Mouse (Mus musculus): ENCODE measurements around the gene Trpv3.

Trpv3 gene

GRCm38 (mm10) chr11:73267267-73267666 is at the start of gene Trpv3:
Trpv3 (plus strand) TSS chr11:73267388.
- in situ Hi-C loops (cut with MboI; ENCODE audit: unreplicated experiment in 2 of 2) = no loop called here

GRCm38 (mm10) chr11:73219671-73220070 is 47.5 kb upstream of the Trpv3 start:
- in situ Hi-C loops (cut with MboI; ENCODE audit: unreplicated experiment in 2 of 2) = no loop called here

GRCm38 (mm10) chr11:73220651-73221050 is 46.5 kb upstream of the Trpv3 start:
- in situ Hi-C loops (cut with MboI; ENCODE audit: unreplicated experiment in 2 of 2) = no loop called here

GRCm38 (mm10) chr11:73222846-73223245 is 44.3 kb upstream of the Trpv3 start:
- in situ Hi-C loops (cut with MboI; ENCODE audit: unreplicated experiment in 2 of 2) = no loop called here

- in situ Hi-C loops (cut with MboI; ENCODE audit: unreplicated experiment in 2 of 2) = no loop called here
These were observed 43.2 kb upstream of the Trpv3 start for GRCm38 (mm10) chr11:73223966-73224365.

- in situ Hi-C loops (cut with MboI; ENCODE audit: unreplicated experiment in 2 of 2) = no loop called here
These were observed 41.3 kb upstream of the Trpv3 start for GRCm38 (mm10) chr11:73225856-73226255.

GRCm38 (mm10) chr11:73228881-73229280 is 38.3 kb upstream of the Trpv3 start:
- in situ Hi-C loops (cut with MboI; ENCODE audit: unreplicated experiment in 2 of 2) = no loop called here

GRCm38 (mm10) chr11:73230081-73230480 is 37.1 kb upstream of the Trpv3 start:
- in situ Hi-C loops (cut with MboI; ENCODE audit: unreplicated experiment in 2 of 2) = no loop called here

GRCm38 (mm10) chr11:73232513-73232912 is 34.7 kb upstream of the Trpv3 start:
- in situ Hi-C loops (cut with MboI; ENCODE audit: unreplicated experiment in 2 of 2) = no loop called here

GRCm38 (mm10) chr11:73233992-73234391 is 33.2 kb upstream of the Trpv3 start, which contains the start of gene Trpv1:
Trpv1 (plus strand) TSS chr11:73234292.
- in situ Hi-C loops (cut with MboI; ENCODE audit: unreplicated experiment in 2 of 2) = no loop called here

- in situ Hi-C loops (cut with MboI; ENCODE audit: unreplicated experiment in 2 of 2) = no loop called here
These were observed 31.0 kb upstream of the Trpv3 start for GRCm38 (mm10) chr11:73235990-73236701.

GRCm38 (mm10) chr11:73236731-73237130 is 30.5 kb upstream of the Trpv3 start:
- in situ Hi-C loops (cut with MboI; ENCODE audit: unreplicated experiment in 2 of 2) = no loop called here

- in situ Hi-C loops (cut with MboI; ENCODE audit: unreplicated experiment in 2 of 2) = no loop called here
These were observed 25.0 kb upstream of the Trpv3 start for GRCm38 (mm10) chr11:73242199-73242598.

- in situ Hi-C loops (cut with MboI; ENCODE audit: unreplicated experiment in 2 of 2) = no loop called here
These were observed 24.4 kb upstream of the Trpv3 start for GRCm38 (mm10) chr11:73242777-73243176.

GRCm38 (mm10) chr11:73257362-73257945 is 9.7 kb upstream of the Trpv3 start:
- in situ Hi-C loops (cut with MboI; ENCODE audit: unreplicated experiment in 2 of 2) = no loop called here

- in situ Hi-C loops (cut with MboI; ENCODE audit: unreplicated experiment in 2 of 2) = no loop called here
These were observed 8.5 kb upstream of the Trpv3 start for GRCm38 (mm10) chr11:73258664-73259063.

GRCm38 (mm10) chr11:73260457-73260856 is 6.7 kb upstream of the Trpv3 start:
- in situ Hi-C loops (cut with MboI; ENCODE audit: unreplicated experiment in 2 of 2) = no loop called here

GRCm38 (mm10) chr11:73261385-73261784 is 5.8 kb upstream of the Trpv3 start:
- in situ Hi-C loops (cut with MboI; ENCODE audit: unreplicated experiment in 2 of 2) = no loop called here

- in situ Hi-C loops (cut with MboI; ENCODE audit: unreplicated experiment in 2 of 2) = no loop called here
These were observed 7.6 kb downstream of the Trpv3 start for GRCm38 (mm10) chr11:73274821-73275220.

GRCm38 (mm10) chr11:73280710-73281109 is 13.5 kb downstream of the Trpv3 start:
- in situ Hi-C loops (cut with MboI; ENCODE audit: unreplicated experiment in 2 of 2) = no loop called here

- in situ Hi-C loops (cut with MboI; ENCODE audit: unreplicated experiment in 2 of 2) = no loop called here
These were observed 14.4 kb downstream of the Trpv3 start for GRCm38 (mm10) chr11:73281528-73282027.

- in situ Hi-C loops (cut with MboI; ENCODE audit: unreplicated experiment in 2 of 2) = no loop called here
These were observed 16.2 kb downstream of the Trpv3 start for GRCm38 (mm10) chr11:73283369-73283768.
